Mouse (Mus musculus) erythroid progenitor cell, adult 5-6 weeks (primary cell): ENCODE measurements around the gene Fgd2. TPM values are rescaled to one million over a fixed set of nuclear protein-coding genes. Genes with fewer than 3 reads are reported as not detected.
"Not testable (repeated sequence)": the region's sequence is repeated elsewhere in the genome, so short reads cannot be mapped to it uniquely, and the experiment has no call there.

Experiments used
- ATAC-seq: replicated peaks from 2 replicates; pipeline ENCODE4 v1.8.0; 2016; ENCODE audit warnings: moderate number of reproducible peaks, mild to moderate bottlenecking, moderate TSS enrichment, inconsistent platforms; ENCODE audit not compliant: poor library complexity, low FRiP score, severe bottlenecking
- total RNA-seq, 2 experiments: library from RNA; stranded (forward) in 1 of 2; stranded (reverse) in 1 of 2; fragments of 150-400 nt in 1 of 2; fragments of 186-747, 209-891 nt in 1 of 2; gene quantifications; 2 replicates each; pipeline versions ENCODE4 v1.2.3 to v1.2.4; 2015 to 2017; ENCODE audit warnings: low replicate concordance in 2 of 2

Fgd2 gene
- total RNA-seq (2015; ENCODE audit: low replicate concordance) (4.0 and 6.3 TPM in 2 replicates), total RNA-seq (2017; ENCODE audit: low replicate concordance) (0.98 and 5.0 TPM in 2 replicates)

GRCm38 (mm10) chr17:29360761-29361221, at the start of gene Fgd2:
Fgd2 (plus strand) TSS chr17:29360914.
- no peak for ATAC-seq

GRCm38 (mm10) chr17:29311602-29312001, 49.1 kb upstream of the Fgd2 start:
- no peak for ATAC-seq

GRCm38 (mm10) chr17:29312082-29312481, 48.6 kb upstream of the Fgd2 start:
- no peak for ATAC-seq

GRCm38 (mm10) chr17:29313300-29313699, 47.4 kb upstream of the Fgd2 start:
- ATAC-seq: no peak

GRCm38 (mm10) chr17:29315672-29316465, 44.8 kb upstream of the Fgd2 start:
- ATAC-seq: no peak

- ATAC-seq: no peak
Observed at GRCm38 (mm10) chr17:29316891-29317290, 43.8 kb upstream of the Fgd2 start.

- not testable (repeated sequence) for ATAC-seq
Observed at GRCm38 (mm10) chr17:29317380-29317779, 43.3 kb upstream of the Fgd2 start, which contains the start of gene Pi16. Pi16 (plus strand) TSS chr17:29317680.

- no peak for ATAC-seq
Observed at GRCm38 (mm10) chr17:29318731-29319250, 41.9 kb upstream of the Fgd2 start.

GRCm38 (mm10) chr17:29319476-29319875, 41.2 kb upstream of the Fgd2 start:
- ATAC-seq: no peak

GRCm38 (mm10) chr17:29319881-29320639, 40.7 kb upstream of the Fgd2 start:
- no peak for ATAC-seq

- ATAC-seq: no peak
Observed at GRCm38 (mm10) chr17:29321765-29322602, 38.7 kb upstream of the Fgd2 start.

- ATAC-seq: no peak
Observed at GRCm38 (mm10) chr17:29322603-29322962, 38.1 kb upstream of the Fgd2 start.

GRCm38 (mm10) chr17:29323625-29324024, 37.1 kb upstream of the Fgd2 start:
- ATAC-seq: no peak

GRCm38 (mm10) chr17:29325831-29326230, 34.9 kb upstream of the Fgd2 start:
- no peak for ATAC-seq

- no peak for ATAC-seq
Observed at GRCm38 (mm10) chr17:29326531-29327529, 33.9 kb upstream of the Fgd2 start.

GRCm38 (mm10) chr17:29327691-29328090, 33.0 kb upstream of the Fgd2 start:
- ATAC-seq: no peak

GRCm38 (mm10) chr17:29330221-29330620, 30.5 kb upstream of the Fgd2 start:
- ATAC-seq: no peak

- ATAC-seq: no peak
Observed at GRCm38 (mm10) chr17:29330671-29331410, 29.9 kb upstream of the Fgd2 start.
